Mouse (Mus musculus) left cerebral cortex, adult 6 months (tissue): ENCODE results near the gene 4930558C23Rik. TPM values are rescaled to one million over a fixed set of nuclear protein-coding genes. Genes with fewer than 3 reads are reported as not detected.

ENCODE experiments used
- long read RNA-seq, 2 experiments: library from polyadenylated mRNA; unstranded; transcript quantifications; one replicate each; pipeline ENCODE4 v2.0.0; 2019 to 2020
- polyA plus RNA-seq: library from polyadenylated mRNA; unstranded; fragments of <200 nt; fragmentation: Nextera tagmentation; gene quantifications from 2 replicates; pipeline ENCODE4 v1.2.3, GENCODE M21; 2021

The 4930558C23Rik gene
- not detected in 2 replicates for polyA plus RNA-seq
- long read RNA-seq, experiment 1, result 0 reads
- long read RNA-seq, experiment 2, result 0 reads

GRCm38 (mm10) chr3:95402741-95403140, at the start of gene 4930558C23Rik:
4930558C23Rik (minus strand) TSS chr3:95402841.

DNA sequence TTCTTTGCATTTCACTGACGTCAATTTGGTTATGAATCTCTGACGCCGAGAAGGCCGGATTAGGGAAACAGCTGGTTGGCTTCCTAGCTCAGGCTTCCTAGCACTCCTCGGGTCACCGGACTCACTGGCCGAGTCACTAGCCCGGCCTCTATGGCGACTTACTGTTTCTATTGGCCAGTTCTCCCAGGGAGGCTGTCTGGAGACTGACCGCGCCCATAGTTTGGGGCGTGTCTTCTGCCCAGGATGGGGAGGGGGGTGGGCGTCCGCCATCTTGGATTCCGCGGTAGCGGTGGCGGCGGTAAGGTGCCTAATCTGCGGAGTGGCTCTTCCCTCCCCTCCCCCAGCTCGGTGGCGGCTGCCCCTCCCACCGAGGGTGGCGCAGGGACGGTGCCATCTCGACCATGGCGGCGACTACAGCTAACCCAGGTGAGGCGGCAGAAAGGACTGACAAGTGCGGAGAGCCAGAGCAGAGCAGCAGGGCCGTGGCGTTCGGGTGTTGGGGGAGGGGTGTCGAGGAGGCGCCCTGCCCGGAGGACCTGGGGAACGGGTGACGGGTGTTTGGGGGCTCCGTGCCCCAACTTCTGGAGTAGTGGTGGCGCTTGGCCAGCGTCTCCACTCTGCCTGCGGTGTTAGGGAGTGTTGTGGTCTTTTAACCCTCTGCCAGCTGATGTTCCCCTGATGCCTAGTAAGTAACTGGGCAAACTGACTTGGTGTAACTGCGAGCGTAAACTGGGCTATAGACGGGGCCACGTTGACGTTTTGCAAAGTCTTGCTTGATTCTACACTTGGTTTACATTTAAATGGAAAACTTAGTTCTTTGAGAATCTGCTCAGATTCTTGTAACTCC, 31.7 kb upstream of the 4930558C23Rik start, which contains the start of gene Arnt:
TSS of gene Arnt (plus strand) at position 253 of the 847 bp plus-strand sequence.

DNA sequence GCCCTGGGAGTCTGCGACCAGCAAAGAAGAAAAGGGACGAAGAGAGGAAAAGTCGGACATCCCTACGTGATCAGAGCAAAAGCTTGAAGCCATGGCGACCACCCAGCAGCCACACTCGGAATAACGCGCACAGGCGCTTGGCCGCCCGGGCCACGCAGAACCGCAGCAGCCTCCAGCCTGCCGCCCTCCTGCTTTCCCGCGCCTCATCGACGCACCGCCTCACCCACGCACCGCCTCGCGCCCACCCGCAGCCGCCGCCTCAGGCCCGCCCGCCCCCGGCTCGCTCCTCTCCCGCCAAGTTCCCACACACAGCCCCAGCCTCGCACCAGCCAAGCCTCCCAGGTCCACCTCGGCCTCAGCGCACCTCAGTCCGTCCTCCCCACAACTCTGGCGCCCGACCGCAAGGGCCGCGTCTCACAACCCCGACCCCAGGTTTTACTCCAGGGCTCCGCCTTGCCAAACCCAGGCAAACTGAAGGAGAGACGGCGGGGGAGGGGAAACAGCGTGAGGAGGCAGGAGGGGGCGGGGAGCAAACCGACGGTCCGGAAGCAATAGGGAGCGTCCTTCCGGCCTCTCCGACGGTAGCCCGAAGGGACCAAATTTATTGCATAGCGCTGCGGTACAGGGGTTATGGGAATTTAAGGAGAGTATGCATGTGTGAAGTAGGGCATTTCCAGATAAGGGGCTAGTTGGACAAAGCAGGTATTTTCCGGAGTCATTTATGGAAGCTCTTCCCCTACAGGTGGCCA, 45.8 kb downstream of the 4930558C23Rik start, which contains the start of gene Setdb1:
TSS of gene Setdb1 (minus strand) at position 502 of the 749 bp plus-strand sequence.

Other genes with a start within 250 kb of the 4930558C23Rik start
- gene Sema6c, start 242.4 kb downstream of the 4930558C23Rik start, polyA plus RNA-seq, result 1.2 and 5.5 TPM in 2 replicates
- 0.60 TPM in 2 replicates for gene Gabpb2, start 184.9 kb downstream of the 4930558C23Rik start, polyA plus RNA-seq
- 58.2 and 71.3 TPM in 2 replicates for gene Cdc42se1, start 174.1 kb downstream of the 4930558C23Rik start, polyA plus RNA-seq
- gene Mllt11, start 170.7 kb downstream of the 4930558C23Rik start, polyA plus RNA-seq, result 282 and 287 TPM in 2 replicates
- gene Gm128, start 161.2 kb downstream of the 4930558C23Rik start, polyA plus RNA-seq, result 0.13 and 0.21 TPM in 2 replicates
- gene Bnipl, start 151.6 kb downstream of the 4930558C23Rik start, polyA plus RNA-seq, result not detected in 2 replicates
- 16.3 and 19.4 TPM in 2 replicates for gene Mindy1, start 121.5 kb downstream of the 4930558C23Rik start, polyA plus RNA-seq
- 13.7 and 17.6 TPM in 2 replicates for gene Prune1, start 120.8 kb downstream of the 4930558C23Rik start, polyA plus RNA-seq
- 0.15 and 0.21 TPM in 2 replicates for gene Anxa9, start 95.7 kb downstream of the 4930558C23Rik start, polyA plus RNA-seq
- 37.2 and 43.9 TPM in 2 replicates for gene Cers2, start 88.0 kb downstream of the 4930558C23Rik start, polyA plus RNA-seq
- gene Setdb1, start 45.6 kb downstream of the 4930558C23Rik start, polyA plus RNA-seq, result 7.5 and 9.8 TPM in 2 replicates
- gene Arnt, start 31.5 kb upstream of the 4930558C23Rik start, polyA plus RNA-seq, result 3.6 and 3.9 TPM in 2 replicates
- 3.8 and 4.4 TPM in 2 replicates for gene Ctsk, start 96.4 kb upstream of the 4930558C23Rik start, polyA plus RNA-seq
- 134 and 150 TPM in 2 replicates for gene Ctss, start 123.9 kb upstream of the 4930558C23Rik start, polyA plus RNA-seq
- not detected in 2 replicates for gene Hormad1, start 156.8 kb upstream of the 4930558C23Rik start, polyA plus RNA-seq
- gene Golph3l, start 186.1 kb upstream of the 4930558C23Rik start, polyA plus RNA-seq, result 8.8 and 9.1 TPM in 2 replicates
- 289 and 317 TPM in 2 replicates for gene Ensa, start 222.2 kb upstream of the 4930558C23Rik start, polyA plus RNA-seq